Mouse (Mus musculus) gonadal fat pad, adult 2 months (tissue): ENCODE data around the gene Dis3l. TPM values are rescaled to one million over a fixed set of nuclear protein-coding genes. Genes with fewer than 3 reads are reported as not detected.

Experiments
- polyA plus RNA-seq: library from polyadenylated mRNA; depleted of rRNA; stranded (reverse); fragments of >200 nt; gene quantifications from 2 replicates; pipeline ENCODE4 v1.2.3, GENCODE M21; 2012; rRNA removed

The Dis3l gene
- polyA plus RNA-seq, 1 experiment: 6.5 TPM

Other genes with a start within 250 kb of the Dis3l start
- gene Lctl, start 224.1 kb downstream of the Dis3l start, polyA plus RNA-seq: 5.2 and 21.8 TPM in 2 replicates
- 1.7 and 1.9 TPM in 2 replicates for gene Zwilch, start 168.2 kb downstream of the Dis3l start, polyA plus RNA-seq
- gene Rpl4, start 167.9 kb downstream of the Dis3l start, polyA plus RNA-seq: 584 and 601 TPM in 2 replicates
- gene Snapc5, start 162.0 kb downstream of the Dis3l start, polyA plus RNA-seq: 13.4 and 16.5 TPM in 2 replicates
- gene Uchl4, start 106.1 kb downstream of the Dis3l start, polyA plus RNA-seq: 0.18 TPM in 1 of 2 replicates, not detected in the other
- 44.1 and 46.5 TPM in 2 replicates for gene Map2k1, start 87.7 kb downstream of the Dis3l start, polyA plus RNA-seq
- 8.1 and 9.0 TPM in 2 replicates for gene Tipin, start 59.7 kb downstream of the Dis3l start, polyA plus RNA-seq
- 0.39 and 0.86 TPM in 2 replicates for gene Megf11, start 44.3 kb upstream of the Dis3l start, polyA plus RNA-seq